Mouse (Mus musculus) liver, postnatal 0 days (tissue): ENCODE data around the gene Slc34a1. TPM values are rescaled to one million over a fixed set of nuclear protein-coding genes. Genes with fewer than 3 reads are reported as not detected.

ENCODE experiments used
- ATAC-seq: fragments of 200-750 bp; cut with Nextera tagmentation; 2 replicates; pipeline ENCODE4 v1.8.0; 2017; ENCODE audit warnings: mild to moderate bottlenecking, moderate library complexity
- DNase-seq: peaks from one replicate; pipeline ENCODE4 v3.0.0-alpha.2; 2016
- H3K27ac ChIP-seq: fragments of 300-500 bp; sonication (generic); 2 replicates; pipeline ENCODE4 v1.5.1; 2014; ENCODE audit warnings: antibody characterized with exemption, moderate library complexity, mild to moderate bottlenecking, low read depth
- H3K27me3 ChIP-seq: fragments of 300-500 bp; sonication (generic); 2 replicates; pipeline ENCODE4 v1.6.1; 2014; ENCODE audit warnings: low read length, control low read depth, mixed read lengths; ENCODE audit not compliant: insufficient read depth
- H3K36me3 ChIP-seq: fragments of 300-500 bp; sonication (generic); replicated peaks from 2 replicates; pipeline ENCODE4 v1.6.1; 2014; ENCODE audit warnings: mild to moderate bottlenecking, control low read depth, low read length, moderate library complexity, mixed read lengths; ENCODE audit not compliant: insufficient read depth
- H3K4me1 ChIP-seq: fragments of 300-500 bp; sonication (generic); 2 replicates; pipeline ENCODE4 v1.6.1; 2014; ENCODE audit warnings: antibody characterized with exemption, mild to moderate bottlenecking, control low read depth; ENCODE audit not compliant: insufficient read depth
- H3K4me2 ChIP-seq: fragments of 300-500 bp; sonication (generic); 2 replicates; pipeline ENCODE4 v1.6.1; 2014; ENCODE audit warnings: low read depth, mild to moderate bottlenecking, low read length, moderate library complexity, mixed read lengths
- H3K4me3 ChIP-seq: fragments of 300-500 bp; sonication (generic); 2 replicates; pipeline ENCODE4 v1.5.1; 2014; ENCODE audit warnings: low read depth, low read length
- H3K9ac ChIP-seq: fragments of 300-500 bp; sonication (generic); replicated peaks from 2 replicates; pipeline ENCODE4 v1.6.1; 2014; ENCODE audit warnings: mild to moderate bottlenecking, moderate library complexity
- H3K9me3 ChIP-seq: fragments of 300-500 bp; sonication (generic); 2 replicates; pipeline ENCODE4 v1.6.1; 2016; ENCODE audit warnings: mild to moderate bottlenecking, control low read depth, low read length, mixed read lengths
- CTCF ChIP-seq: sonication (generic); IDR thresholded peaks from 2 replicates; pipeline ENCODE4 v1.5.1; 2016; ENCODE audit warnings: antibody characterized with exemption, low read depth
- EP300 ChIP-seq: IDR thresholded peaks from 2 replicates; pipeline ENCODE4 v1.6.1; 2016; ENCODE audit warnings: antibody characterized with exemption, low read depth, mild to moderate bottlenecking
- WGBS: fragments of 180-500 bp; shearing (Covaris S2); extraction: QIAGEN DNeasy Blood & Tissue Kit; methylation state at CpG from one replicate; pipeline ENCODE4 v1.1.7; 2014; ENCODE audit not compliant: insufficient replicate concordance; 5-methylcytosine and 5-hydroxymethylcytosine counted together
- polyA plus RNA-seq: library from polyadenylated mRNA; unstranded; fragments of >200 nt; fragmentation: Nextera tagmentation; extraction: Ambion mirVana; gene quantifications from 2 replicates; pipeline ENCODE4 v1.2.1, GENCODE M21; 2015

Gene Slc34a1
- polyA plus RNA-seq, 1 experiment from 2014 or later: not detected

DNA sequence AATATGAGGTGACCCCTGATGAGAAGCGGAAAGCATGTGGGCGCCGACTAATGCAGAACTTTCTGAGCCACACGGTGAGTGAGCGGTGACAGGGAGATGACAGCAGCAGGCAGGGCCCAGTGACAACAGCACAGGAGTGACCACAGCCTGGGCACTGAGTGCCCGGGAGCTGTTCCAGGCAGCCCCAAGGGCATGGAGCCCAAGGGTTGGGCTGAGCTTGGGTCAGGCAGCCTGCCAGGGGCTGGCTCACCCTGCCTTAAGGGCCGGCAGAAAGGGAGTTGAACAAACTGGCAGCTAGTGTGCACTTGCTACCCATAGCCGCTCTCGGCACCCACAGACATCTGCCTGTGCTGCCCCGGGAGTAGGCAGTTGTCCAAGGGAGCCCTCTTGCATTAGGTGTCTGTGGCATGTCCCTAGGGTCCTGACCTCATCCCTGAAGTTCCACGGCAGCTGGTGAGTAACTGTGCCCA lies 52.6 kb downstream of the Slc34a1 start:
- Histone ChIP-seq H3K9me3 (no peaks in the 10 kb centered on the region), H3K36me3 (peaks cover 54% of the 10 kb centered on the region), H3K4me3 (no peak overlapping the region), H3K27me3 (no peaks in the 10 kb centered on the region), H3K27ac (no peak overlapping the region), H3K9ac (no peak overlapping the region), H3K4me1 (peaks cover 50% of the 10 kb centered on the region), H3K4me2 (0 out of 2 replicates have a peak overlapping the region, but pooled peaks have one; percentile 9)
- TF ChIP-seq CTCF: no peak
- no peak for TF ChIP-seq EP300
- ATAC-seq: no peak
- 91% methylated on average over 11 of the region's 11 CpGs for WGBS
- DNase-seq: no peak

- Histone ChIP-seq H3K9me3 (no peaks in the 10 kb centered on the region), H3K27me3 (no peaks in the 10 kb centered on the region), H3K27ac (no peak overlapping the region), H3K9ac (no peak overlapping the region), H3K4me3 (no peak overlapping the region), H3K36me3 (peaks cover 59% of the 10 kb centered on the region), H3K4me2 (no peak overlapping the region), H3K4me1 (peaks cover 44% of the 10 kb centered on the region)
- no peak for TF ChIP-seq CTCF
- no peak for TF ChIP-seq EP300
- WGBS: 76% methylated on average over 10 of the region's 10 CpGs
- no peak for DNase-seq
- no peak for ATAC-seq
Observed at GRCm38 (mm10) chr13:55451296-55451695, 53.3 kb downstream of the Slc34a1 start.

GRCm38 (mm10) chr13:55451785-55452549 lies 54.0 kb downstream of the Slc34a1 start:
- Histone ChIP-seq H3K36me3 (peaks cover 62% of the 10 kb centered on the region), H3K4me2 (no peak overlapping the region), H3K4me1 (peaks cover 37% of the 10 kb centered on the region), H3K4me3 (no peak overlapping the region), H3K9me3 (no peaks in the 10 kb centered on the region), H3K9ac (no peak overlapping the region), H3K27ac (no peak overlapping the region), H3K27me3 (no peaks in the 10 kb centered on the region)
- 93% methylated on average over 16 of the region's 16 CpGs for WGBS
- no peak for TF ChIP-seq CTCF
- DNase-seq: no peak
- no peak for ATAC-seq

GRCm38 (mm10) chr13:55462965-55463364 lies 65.0 kb downstream of the Slc34a1 start:
- H3K4me1 ChIP-seq: peaks cover 18% of the 10 kb centered on the region

GRCm38 (mm10) chr13:55463399-55464026 lies 65.5 kb downstream of the Slc34a1 start:
- no peak for DNase-seq
- Histone ChIP-seq H3K36me3 (peaks cover 28% of the 10 kb centered on the region), H3K4me3 (peak overlapping the region; percentile 50), H3K27me3 (peaks cover 27% of the 10 kb centered on the region), H3K4me2 (peak overlapping the region; percentile 84), H3K9me3 (no peaks in the 10 kb centered on the region), H3K9ac (no peak overlapping the region), H3K27ac (no peak overlapping the region), H3K4me1 (peaks cover 18% of the 10 kb centered on the region)
- 18% methylated on average over 14 of the region's 14 CpGs for WGBS
- TF ChIP-seq EP300 (no peak), CTCF (no peak)
- ATAC-seq: no peak

More at GRCm38 (mm10) chr13:55462965-55463364, 65.0 kb downstream of the Slc34a1 start:
- TF ChIP-seq EP300 (no peak), CTCF (no peak)
- WGBS: 42% methylated on average over 2 of the region's 2 CpGs
- no peak overlapping the region for H3K4me3 ChIP-seq
- no peaks in the 10 kb centered on the region for H3K9me3 ChIP-seq
- no peak for ATAC-seq
- peaks cover 27% of the 10 kb centered on the region for H3K27me3 ChIP-seq
- no peak overlapping the region for H3K27ac ChIP-seq
- H3K36me3 ChIP-seq: peaks cover 33% of the 10 kb centered on the region
- no peak overlapping the region for H3K9ac ChIP-seq
- DNase-seq: no peak
- H3K4me2 ChIP-seq: no peak overlapping the region

- Histone ChIP-seq H3K9ac (peak within 1 kb of the TSS; percentile 48), H3K4me1 (peaks cover 18% of the 10 kb centered on the region), H3K4me2 (peak within 1 kb of the TSS; percentile 84), H3K9me3 (no peaks in the 10 kb centered on the region), H3K4me3 (peak within 1 kb of the TSS; percentile 50), H3K36me3 (peaks cover 21% of the 10 kb centered on the region), H3K27ac (no peak within 1 kb of the TSS), H3K27me3 (peaks cover 27% of the 10 kb centered on the region)
- DNase-seq: peak; percentile 35
- TF ChIP-seq EP300: no peak
- TF ChIP-seq CTCF: no peak
- under 1% methylated on average over 76 of the region's 84 CpGs for WGBS
- ATAC-seq: peak; percentile 40; the same call in 1 of the 2 replicates
Observed at GRCm38 (mm10) chr13:55464027-55464884, 66.3 kb downstream of the Slc34a1 start, which contains the start of gene Prr7. Gene Prr7 (plus strand): TSS chr13:55464267.
